Mouse (Mus musculus) CD4-positive, CD25-positive, alpha-beta regulatory T cell, adult 4 months (primary cell): ENCODE data around the gene Rreb1. TPM values are rescaled to one million over a fixed set of nuclear protein-coding genes. Genes with fewer than 3 reads are reported as not detected.

Source experiments
- ATAC-seq: one replicate; pipeline ENCODE4 v1.8.0; 2017
- polyA plus RNA-seq, 2 experiments: library from polyadenylated mRNA; unstranded; fragments of 100-300 nt; shearing (Covaris generic); gene quantifications; one replicate each; pipeline ENCODE4 v1.2.1; 2017

Rreb1 gene
- polyA plus RNA-seq, 2 experiments from 2014 or later, result 6.7 to 7.9 TPM

DNA sequence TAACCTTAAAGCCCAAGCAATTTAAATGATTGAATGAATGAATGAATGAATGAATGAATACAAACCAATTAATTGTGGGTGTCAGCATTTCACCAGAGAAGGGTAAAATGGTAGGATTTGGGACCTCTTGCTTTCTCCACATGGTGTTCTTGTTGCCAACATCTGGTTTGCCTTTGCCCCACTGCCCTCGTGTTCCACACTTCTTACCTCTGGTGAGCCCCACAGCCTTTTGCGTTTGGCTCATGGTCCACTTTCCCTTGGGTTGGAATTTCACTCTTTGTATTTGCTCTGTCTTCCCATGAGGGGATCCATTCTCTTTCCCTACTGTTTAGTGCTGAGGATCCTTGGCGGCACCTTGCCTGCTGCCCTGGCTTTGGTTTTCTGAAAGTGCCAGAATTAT lies 99.0 kb downstream of the Rreb1 start:
- ATAC-seq, result no peak

DNA sequence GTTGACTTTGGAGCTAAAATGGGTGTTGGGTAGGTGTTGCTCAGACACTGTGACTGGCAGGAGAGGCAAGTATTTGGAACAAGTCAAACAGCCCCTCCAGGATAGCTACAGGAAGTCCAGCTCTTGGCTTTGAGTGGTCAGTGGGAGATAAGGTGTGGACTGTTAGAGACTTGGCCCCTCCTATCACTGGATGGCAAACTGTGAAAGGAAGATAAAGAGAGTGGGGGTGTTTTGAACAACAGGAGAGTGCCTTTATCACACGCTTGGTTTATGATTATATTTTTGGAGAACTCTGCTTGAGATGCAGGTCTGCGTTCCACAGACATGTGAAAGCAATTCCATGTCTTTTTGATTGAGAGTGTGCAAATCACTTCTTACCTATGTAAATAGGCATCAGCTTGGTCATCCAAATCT lies 100.7 kb downstream of the Rreb1 start:
- ATAC-seq, result no peak

DNA sequence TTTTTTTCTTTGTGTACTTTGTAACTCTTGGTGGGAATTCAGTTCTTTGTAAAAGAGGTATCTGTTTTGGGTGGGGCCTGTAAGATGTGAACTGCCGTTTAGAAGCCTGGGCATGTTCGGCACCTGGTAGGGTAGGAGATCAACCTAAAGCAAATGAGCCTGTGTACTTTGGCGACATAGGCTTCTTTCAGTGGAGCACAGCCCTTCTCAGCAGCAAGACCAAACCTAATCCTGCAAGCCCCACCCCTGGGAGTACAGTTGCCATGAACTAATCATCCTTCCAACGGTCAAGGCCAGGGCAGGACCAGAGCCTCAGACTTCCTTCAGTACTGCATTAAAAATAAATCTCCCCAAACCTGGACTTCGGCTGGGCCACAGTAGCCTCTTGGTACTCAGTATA lies 101.4 kb downstream of the Rreb1 start:
- no peak for ATAC-seq

DNA sequence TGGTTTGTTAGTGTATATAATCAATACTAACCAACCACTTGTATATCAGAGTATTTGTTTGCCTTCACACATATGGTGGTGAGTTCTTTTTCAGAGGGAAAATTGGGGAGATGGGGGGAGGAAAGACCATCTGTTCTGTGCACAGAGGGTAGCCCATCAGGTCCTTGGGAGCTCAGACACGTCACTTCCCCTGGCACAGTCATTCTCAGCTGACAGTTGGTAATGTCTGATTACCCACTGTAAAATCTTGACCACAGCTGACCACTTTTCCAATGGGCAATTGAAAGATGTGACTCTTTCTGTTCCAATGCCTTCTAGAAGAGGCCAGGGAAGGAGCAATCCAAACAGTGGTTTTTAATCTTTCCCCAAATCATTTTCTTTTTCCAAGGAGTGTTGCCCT lies 101.8 kb downstream of the Rreb1 start:
- ATAC-seq, result no peak

DNA sequence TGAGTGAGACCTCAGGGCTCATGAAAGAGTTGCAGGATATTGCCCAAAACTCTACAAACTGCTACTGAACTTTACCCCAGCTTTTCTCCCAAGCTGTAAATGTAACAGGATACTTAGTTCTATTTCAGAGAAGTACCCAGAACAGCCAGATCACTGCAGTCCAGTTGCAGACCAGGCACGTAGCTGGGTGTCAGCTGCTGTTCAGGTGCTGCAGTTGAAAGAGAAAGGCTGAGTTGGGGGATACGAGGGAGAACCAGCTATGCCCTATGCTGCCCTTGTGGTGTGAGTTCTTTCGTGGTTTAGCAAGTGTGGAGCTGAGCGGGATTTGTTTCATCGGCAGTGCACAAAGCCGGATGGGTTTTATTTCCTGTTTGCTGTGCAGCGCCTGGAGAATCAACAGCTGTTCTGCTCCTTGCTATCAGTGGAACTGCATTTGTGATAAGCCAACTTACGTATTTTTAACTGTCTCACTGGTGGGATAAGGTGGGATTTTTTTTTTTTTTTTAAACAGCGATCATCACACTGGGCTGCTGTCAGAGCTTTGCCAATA lies 102.5 kb downstream of the Rreb1 start:
- no peak for ATAC-seq

DNA sequence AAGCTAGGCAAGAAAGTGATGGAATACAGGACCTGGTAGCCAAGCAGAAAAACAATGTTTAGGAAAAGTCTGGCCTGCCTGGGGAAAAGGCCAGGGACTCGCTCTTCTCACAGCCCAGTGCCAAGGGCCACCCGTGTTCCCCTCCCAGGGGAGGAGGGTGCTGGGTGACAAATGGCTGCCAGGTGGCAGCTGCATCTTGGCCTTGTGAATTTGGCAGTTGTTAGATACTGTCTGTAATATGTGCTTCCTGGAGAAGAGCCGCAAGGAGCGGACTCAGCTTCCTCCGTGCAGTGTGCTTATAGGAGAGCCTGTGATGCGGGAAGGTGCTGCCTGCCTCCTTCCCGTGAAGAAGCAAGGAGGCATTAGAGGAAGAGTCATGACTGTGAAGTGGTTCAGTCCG lies 104.3 kb downstream of the Rreb1 start:
- no peak for ATAC-seq

DNA sequence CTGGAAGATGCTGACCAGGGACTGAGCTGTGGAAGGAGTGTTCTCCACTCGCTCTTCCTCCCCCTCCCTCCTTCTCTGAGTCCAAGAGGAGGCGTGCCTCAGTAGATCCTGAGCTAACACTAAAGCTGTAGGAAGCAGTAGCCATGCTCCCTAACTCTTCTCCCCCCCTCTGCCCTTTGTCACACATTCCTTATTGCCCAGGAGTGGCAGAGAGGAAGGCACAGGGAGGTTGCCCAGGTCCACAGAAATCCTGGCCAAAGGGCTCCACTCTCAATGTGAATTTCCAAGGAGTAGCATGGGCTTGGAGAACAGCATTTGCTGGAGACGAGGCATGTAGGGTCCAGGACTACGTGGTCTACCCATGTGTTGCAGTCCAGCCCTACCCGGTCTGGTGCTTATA lies 104.8 kb downstream of the Rreb1 start:
- ATAC-seq, result no peak

DNA sequence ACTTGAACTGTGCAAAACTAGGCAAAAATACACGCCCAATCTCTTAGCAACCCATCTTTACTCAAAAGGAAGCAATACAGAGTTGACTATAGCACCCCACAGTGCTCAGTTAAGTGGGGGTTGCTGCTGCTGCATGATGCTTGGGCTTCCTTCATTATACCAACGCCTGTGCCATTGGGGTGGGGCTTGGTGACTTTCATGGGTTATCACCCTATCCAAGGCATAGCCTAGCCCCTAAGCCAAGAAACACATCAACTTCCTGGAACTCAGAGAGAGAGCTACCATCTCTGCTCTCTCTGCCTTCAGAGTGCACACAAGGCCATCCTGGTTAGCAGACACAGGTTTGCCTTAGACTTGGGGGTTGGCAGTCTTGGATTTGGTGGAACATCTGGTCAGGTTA lies 107.2 kb downstream of the Rreb1 start:
- ATAC-seq, result no peak

DNA sequence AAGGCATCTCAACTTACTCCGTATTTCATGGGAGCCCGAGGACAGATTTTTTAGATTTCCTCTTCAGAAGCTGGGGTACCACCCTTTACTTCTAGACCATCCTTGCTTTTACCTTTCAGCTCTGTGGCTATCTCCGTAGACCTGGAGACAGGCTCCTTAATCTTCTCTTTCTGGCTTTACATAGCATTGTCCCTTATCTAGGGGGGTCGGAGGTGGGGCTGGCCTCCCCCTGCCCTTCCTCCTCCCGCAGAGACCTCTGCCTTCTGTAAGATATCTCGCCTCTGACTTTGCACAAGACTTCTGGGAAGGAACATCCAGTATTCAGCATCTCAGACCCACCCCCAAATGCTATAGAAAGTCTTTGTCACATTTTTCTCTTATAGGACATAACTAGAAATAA lies 107.8 kb downstream of the Rreb1 start:
- no peak for ATAC-seq

DNA sequence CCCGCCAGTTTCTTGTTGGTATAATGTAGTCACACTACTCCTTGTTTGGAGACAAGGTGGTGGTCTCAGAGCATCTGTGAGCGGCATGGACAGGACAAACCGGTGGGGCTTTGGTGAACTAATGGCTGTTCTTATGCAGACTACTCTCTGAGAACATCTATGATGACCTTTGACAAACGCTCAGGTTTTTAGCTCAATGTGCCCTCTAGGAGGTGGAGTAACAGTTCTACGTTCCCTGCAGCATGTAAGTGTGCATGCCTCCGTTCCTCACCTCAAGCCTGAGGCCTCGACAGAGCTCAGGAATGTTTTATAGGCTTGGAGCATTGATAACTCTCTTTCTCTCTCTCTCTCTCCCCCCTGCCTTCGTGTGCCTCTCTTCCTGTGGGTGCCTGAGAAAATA lies 116.6 kb downstream of the Rreb1 start:
- ATAC-seq, result no peak

DNA sequence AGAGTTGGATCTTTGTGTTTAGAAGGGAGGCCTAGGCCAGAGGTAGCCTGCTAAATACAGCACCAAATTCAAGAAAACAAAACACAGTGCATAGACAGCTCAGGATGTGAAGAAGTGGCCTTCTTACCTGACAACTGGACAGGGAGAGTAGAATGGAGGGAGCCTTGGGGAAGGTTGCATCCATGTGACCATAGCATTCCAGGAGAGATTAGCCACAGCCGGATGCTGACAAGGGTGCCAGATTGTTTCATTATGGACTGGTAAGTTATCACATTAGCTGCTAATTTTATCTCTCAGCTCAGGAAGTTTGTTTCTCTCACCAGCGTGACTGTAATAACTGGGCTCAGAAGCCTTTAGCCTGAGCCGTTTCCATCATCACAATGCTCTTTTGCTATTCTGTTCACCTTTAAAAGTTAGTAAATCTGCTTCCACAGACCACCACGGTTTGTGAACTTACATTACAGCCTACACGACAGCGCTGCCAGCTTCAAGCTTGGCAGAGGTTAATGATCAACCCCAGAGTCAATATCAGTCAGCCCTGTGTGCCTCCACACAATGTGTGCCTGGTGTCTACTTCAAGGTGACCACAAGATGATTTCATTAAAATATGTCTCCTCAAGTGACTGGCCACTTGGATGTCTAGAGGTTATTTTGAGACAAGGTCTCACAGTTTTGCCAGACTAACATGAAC lies 117.5 kb downstream of the Rreb1 start:
- no peak for ATAC-seq

DNA sequence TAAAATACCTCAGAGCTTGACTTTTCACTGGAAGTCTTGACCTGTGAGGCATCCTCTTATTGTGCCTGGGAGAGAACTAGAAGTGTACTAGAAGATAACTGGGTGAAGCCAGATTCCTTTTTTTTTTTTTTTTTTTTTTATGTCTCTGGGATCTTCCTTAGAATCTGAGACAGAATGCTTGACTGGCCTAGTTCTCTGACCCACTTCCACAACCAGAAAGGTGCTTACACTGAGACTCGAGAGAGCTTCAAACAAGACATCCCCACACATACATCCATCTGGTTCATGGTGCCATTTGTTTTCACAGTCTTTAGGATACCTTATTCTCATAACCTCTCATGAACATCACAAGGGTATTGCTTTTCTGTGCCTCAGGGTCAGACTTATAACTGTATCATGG lies 118.2 kb downstream of the Rreb1 start:
- ATAC-seq, result no peak

DNA sequence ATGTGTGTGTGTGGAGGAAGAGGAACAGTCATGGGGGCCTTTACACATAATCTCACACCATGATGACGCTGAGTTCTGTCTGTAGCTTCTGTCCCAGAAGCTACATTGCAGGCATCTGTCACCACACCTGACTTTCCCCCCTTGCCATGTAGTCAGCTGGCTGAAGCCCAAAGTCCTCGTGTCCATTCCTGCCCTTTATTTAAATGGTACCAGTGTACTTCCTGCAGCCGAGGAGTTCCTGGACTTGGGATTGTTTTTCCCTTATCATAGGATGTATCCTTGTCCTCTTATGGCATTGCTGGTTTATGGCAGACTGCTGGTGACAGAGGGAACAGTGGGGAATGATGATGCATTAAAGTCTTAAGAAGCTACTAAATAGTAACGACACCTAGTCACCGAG lies 120.6 kb downstream of the Rreb1 start:
- ATAC-seq, result no peak

DNA sequence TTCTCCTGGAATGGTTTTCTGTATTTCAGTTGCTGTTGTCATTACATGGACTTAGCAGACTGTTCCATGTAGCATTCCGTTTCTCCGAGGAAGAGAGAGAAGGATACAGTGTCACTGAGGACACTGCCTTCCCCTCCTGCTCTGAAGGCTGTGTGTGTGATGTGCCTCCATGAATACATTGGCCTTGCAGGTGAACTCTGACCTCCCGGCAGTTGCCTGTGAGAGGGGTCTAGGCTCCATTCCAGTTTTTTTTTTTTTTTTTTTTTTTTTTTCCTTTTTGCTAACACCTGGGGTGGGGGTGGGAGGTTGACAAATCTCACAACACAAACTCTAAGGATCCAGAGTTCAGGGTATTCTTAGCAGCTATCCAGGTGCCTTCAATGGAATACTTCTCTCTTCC lies 124.8 kb downstream of the Rreb1 start:
- ATAC-seq, result no peak

DNA sequence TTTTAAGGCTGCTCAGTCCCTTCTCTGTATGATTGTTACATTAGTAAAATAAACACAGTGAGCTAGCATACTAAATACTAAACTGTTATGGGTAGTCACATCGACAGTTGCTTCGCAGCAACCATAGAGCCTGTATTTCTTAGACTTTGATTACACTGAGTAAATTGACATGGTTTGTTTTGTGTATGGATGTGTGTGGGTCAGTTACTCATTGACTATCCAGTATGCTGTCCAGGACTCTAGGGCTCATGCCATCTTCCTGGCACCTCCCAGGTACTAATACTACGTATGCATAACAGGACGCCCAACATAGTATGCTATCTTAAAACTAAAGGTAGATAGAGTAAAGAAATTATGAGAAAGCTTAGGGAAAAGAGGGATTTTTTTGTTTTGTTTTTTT lies 125.3 kb downstream of the Rreb1 start:
- no peak for ATAC-seq

DNA sequence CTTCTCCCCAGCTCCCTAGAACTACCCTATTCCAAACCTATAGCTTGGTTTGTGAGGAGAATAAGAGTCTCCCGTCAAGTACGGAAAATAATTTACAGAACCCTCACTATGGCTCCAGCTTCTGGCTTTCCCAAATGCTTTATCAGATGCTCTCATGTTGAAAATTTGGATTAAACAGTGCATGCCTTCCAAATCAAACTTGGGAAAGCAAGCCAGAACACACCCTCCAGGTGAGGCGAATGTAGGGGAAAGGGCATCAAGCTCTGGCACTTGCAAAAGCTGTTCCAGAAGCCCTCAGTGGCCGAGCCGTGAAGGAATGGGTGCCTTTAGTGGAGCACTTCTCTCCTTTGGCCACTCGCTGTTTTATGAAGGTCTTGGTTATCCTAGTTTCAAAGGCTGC lies 126.2 kb downstream of the Rreb1 start:
- ATAC-seq, result no peak

DNA sequence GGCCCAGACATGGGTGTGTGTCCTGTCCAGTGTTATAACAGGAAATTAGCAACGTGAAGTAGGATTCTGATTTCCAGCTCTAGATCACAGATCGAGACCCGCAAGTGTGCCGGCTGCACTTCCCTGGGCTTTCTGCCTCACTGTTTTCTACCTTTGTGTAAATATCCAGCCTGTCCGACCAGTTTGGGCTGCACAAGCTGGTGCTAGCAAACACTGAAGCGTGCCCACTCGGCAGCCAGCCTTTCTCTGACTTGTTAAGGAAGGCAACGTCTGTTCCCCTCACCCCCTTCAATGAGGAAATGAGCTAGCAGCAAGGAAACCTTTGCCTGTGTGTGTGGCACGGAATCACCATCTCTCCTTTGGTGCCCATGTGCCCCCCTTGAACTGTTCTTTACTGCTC lies 129.9 kb downstream of the Rreb1 start:
- no peak for ATAC-seq

DNA sequence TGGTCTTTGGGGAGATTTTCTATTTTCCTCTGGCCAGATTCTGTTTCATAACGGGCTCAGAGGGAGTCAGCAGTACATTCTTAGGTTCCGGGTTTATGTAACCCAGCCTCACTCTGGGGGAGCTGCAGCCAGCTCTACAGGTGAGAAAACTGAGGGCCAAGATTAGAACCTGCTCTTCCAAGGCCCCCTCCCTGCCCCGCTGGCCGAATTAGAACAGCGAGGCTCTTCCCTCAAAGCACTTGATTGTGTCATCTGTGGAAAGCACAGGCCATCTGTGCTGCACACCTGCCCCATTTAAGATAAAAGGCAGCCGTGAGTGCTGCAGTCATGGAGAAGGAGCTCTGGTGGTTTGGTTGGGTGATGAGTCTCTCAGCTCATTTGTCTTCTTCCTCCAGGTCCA lies 130.3 kb downstream of the Rreb1 start:
- no peak for ATAC-seq

DNA sequence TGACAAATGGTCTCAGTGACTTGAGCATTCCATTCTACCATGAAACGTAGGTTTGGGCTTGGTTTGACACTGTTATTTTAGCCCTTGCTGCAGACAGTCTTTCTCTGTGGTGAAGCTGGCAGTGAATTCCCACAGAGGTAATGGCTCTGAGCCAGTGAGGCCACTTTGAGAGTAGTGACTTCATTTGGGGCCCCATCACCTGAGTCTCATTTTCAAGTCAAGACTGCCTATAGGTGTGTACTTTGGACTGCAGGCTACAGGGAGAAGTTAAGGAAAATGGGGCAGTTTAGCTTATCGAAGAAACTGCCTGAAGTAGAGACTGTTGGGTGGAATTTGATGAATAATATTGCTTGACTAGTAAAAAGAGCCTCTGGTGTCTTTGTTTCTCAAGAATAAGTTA lies 131.0 kb downstream of the Rreb1 start:
- ATAC-seq, result no peak

DNA sequence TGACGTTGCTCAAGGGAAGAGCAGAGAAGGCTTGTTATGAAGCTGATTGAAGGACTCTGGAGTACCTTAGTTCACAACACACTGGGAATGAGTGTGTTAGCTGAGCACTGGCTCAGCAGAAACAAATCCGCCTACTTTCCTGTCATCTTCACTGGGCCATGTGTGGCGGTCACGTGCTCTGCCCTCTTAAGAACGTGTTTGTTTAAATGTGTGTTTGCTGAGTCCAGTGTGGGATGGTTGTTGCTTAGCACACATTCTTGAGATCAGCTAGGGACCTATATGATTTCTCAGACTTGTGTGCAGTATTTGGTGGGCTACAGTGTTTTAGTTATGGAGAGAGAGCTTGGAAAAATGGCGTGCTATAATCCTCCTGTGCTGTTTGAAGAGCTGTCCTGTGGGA lies 133.8 kb downstream of the Rreb1 start:
- ATAC-seq, result no peak

DNA sequence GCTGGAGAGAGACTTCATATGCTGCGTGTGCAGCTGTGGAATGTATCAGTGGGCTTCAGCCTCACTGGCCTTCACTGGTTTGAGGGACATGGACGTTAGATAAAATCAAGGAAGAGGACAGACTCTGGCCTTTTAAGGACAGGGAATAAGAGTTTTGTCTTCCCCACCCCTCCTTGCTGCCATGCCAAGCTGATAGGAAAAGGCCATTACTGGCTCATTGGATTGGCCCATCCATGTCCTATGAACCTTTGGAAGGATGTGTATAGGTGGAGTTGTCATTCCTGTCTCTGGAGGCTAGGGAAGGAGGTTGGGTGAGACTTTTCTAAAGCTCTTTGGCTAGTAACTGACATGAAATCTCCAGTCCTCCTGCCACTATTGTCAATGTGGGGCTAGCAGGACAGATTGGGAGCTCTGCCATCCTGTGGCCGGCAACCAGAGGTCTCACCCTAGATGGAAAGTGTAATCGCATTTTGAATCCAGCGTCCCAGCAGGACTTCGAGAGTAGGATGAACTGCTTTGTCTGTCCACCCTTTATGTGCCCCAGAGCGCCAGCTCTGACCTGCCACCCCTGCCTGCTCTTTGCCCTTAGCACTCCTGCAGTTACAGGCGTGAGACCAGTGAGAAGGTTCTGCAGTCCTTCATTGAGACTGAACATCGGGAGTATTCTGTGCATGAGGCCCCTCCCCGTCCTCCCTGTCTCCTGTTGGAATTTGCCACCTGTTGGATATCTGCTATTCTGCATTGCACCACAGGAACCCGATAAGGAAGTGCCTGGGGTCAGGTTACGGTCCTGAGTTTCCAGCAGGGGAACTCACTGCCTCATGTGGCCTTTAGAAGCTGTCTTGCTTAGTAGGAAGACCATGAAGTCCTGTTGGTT lies 134.6 kb downstream of the Rreb1 start:
- no peak for ATAC-seq

DNA sequence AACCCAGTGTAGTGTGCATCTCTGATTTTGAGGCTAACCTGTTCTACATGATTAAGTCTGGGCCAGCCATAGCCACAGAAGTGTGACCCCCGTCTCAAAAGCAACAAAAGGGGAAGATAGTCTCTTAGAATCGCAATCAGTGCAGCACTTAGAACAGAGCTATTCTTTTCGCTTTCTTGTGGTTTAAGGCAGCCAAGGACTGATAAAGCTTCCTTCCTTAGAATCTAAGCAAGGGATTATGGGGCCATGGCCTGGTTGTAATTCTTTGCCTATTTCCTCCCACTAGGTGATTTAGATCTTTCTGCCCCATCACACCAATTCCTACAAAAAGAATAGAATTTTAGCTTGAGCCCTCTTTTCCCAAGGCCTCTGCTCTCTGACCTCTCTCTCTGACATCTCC lies 135.8 kb downstream of the Rreb1 start:
- ATAC-seq, result no peak

DNA sequence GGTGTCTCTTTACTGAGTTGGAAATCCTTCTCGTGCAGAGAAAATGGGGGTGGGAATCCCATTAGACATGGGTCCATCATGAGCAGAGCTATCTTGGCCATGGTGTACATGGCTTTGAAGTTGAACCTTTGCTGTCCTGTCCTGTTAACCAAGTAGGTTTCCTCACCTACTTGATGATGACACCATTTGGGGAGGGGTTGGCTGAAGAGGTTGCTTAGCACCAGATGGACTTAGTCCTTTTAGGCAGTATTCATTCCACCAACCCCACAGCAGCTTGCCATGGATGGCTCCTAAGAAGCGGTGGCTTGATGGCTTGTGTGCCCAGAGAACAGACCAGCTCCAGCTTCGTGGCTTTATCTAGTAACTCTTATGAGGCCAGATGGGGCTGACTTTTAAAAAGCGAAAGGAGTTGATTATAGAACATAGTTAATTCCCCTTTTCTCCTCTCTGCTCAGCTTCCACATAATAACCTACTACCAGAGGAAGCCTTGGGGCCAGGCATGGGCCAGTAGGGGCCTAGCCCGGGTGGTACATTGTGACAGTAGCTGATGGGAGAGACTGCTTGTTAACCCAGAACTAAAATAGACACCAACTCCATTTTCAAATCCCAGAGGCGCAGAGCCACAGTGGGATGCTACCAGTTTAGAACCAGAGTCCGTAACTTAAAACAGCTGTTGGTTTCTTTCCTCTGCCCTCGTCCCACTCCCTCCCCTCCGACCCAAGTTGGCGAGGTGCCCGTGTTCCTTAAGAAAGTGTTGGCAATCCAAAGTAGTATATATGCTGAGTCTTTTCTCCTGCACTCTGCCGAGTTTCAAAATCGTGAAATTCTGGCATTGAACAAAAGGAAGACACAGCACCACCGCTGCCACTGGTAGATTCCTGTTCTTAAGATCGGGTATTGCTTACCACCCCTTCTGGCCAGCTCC lies 140.4 kb downstream of the Rreb1 start:
- no peak for ATAC-seq
